Mouse (Mus musculus) limb, embryonic 14.5 days (tissue): ENCODE data around the gene Slc18b1. TPM values are rescaled to one million over a fixed set of nuclear protein-coding genes. Genes with fewer than 3 reads are reported as not detected.
A peak's percentile ranks its signal among the peaks of the same experiment; 100 is the strongest.

Experiments used
- ATAC-seq: fragments of 200-750 bp; cut with Nextera tagmentation; 2 replicates; pipeline ENCODE4 v1.8.0; 2017; ENCODE audit warnings: low read depth, moderate number of reproducible peaks, moderate TSS enrichment; ENCODE audit not compliant: low FRiP score
- DNase-seq: peaks from one replicate; pipeline ENCODE4 v3.0.0-alpha.2; 2015; ENCODE audit warnings: low spot score
- H3K27ac ChIP-seq: fragments of 300-500 bp; sonication (generic); replicated peaks from 2 replicates; pipeline ENCODE4 v1.5.1; 2014; ENCODE audit warnings: low read depth, mild to moderate bottlenecking, low read length, moderate library complexity, mixed read lengths
- H3K27me3 ChIP-seq: fragments of 300-500 bp; sonication (generic); 2 replicates; pipeline ENCODE4 v1.6.1; 2014; ENCODE audit warnings: low read length, mixed read lengths; ENCODE audit not compliant: control insufficient read depth, insufficient read depth
- H3K36me3 ChIP-seq: fragments of 300-500 bp; sonication (generic); 2 replicates; pipeline ENCODE4 v1.6.1; 2014; ENCODE audit warnings: mild to moderate bottlenecking, low read length, moderate library complexity, mixed read lengths; ENCODE audit not compliant: control insufficient read depth, insufficient read depth
- H3K4me1 ChIP-seq: fragments of 300-500 bp; sonication (generic); 2 replicates; pipeline ENCODE4 v1.6.1; 2014; ENCODE audit warnings: antibody characterized with exemption, low read length, mixed read lengths; ENCODE audit not compliant: control insufficient read depth, insufficient read depth
- H3K4me2 ChIP-seq: fragments of 300-500 bp; sonication (generic); replicated peaks from 2 replicates; pipeline ENCODE4 v1.6.1; 2014; ENCODE audit warnings: low read depth, mild to moderate bottlenecking, low read length, moderate library complexity; ENCODE audit not compliant: severe bottlenecking
- H3K4me3 ChIP-seq: fragments of 300-500 bp; sonication (generic); replicated peaks from 2 replicates; pipeline ENCODE4 v1.5.1; 2014; ENCODE audit warnings: low read length
- H3K9ac ChIP-seq: fragments of 300-500 bp; sonication (generic); 2 replicates; pipeline ENCODE4 v1.6.1; 2014; ENCODE audit warnings: mild to moderate bottlenecking, low read depth, low read length, moderate library complexity; ENCODE audit not compliant: severe bottlenecking
- H3K9me3 ChIP-seq: fragments of 300-500 bp; sonication (generic); 2 replicates; pipeline ENCODE4 v1.6.1; 2016; ENCODE audit warnings: low read length; ENCODE audit not compliant: control insufficient read depth
- POLR2A ChIP-seq: fragments of 200-500 bp; IDR thresholded peaks from 2 replicates; pipeline ENCODE4 v1.8.0; 2012; ENCODE audit warnings: inconsistent platforms, mild to moderate bottlenecking, moderate library complexity, borderline replicate concordance; ENCODE audit not compliant: insufficient read depth, insufficient read length; ENCODE audit errors: extremely low read depth
- WGBS: fragments of 180-500 bp; shearing (Covaris S2); extraction: QIAGEN DNeasy Blood & Tissue Kit; methylation state at CpG from one replicate; pipeline ENCODE4 v1.1.7; 2014; 5-methylcytosine and 5-hydroxymethylcytosine counted together
- polyA plus RNA-seq, 2 experiments: library from polyadenylated mRNA; depleted of rRNA in 1 of 2; stranded (reverse) in 1 of 2; unstranded in 1 of 2; fragments of >200 nt; fragmentation: Nextera tagmentation in 1 of 2; extraction: Ambion mirVana in 1 of 2; gene quantifications; 2 replicates each; pipeline versions ENCODE4 v1.2.1 to v1.2.3; 2012 to 2014

Slc18b1 gene
- polyA plus RNA-seq, 2 experiments, result 16.1 to 23.8 TPM

- H3K36me3 ChIP-seq, result peaks cover 16% of the 10 kb centered on the region; the same call in 1 of the 2 replicates
- no peak overlapping the region for H3K27ac ChIP-seq
- H3K27me3 ChIP-seq, result no peaks in the 10 kb centered on the region
- H3K9ac ChIP-seq, result no peak overlapping the region
- H3K4me3 ChIP-seq, result no peak overlapping the region
- ATAC-seq, result no peak
- no peak overlapping the region for H3K4me2 ChIP-seq
- WGBS, result 76% methylated on average over 8 of the region's 12 CpGs
- no peaks in the 10 kb centered on the region for H3K9me3 ChIP-seq
- H3K4me1 ChIP-seq, result no peaks in the 10 kb centered on the region
- DNase-seq, result peak; percentile 65
- no peak for TF ChIP-seq POLR2A
Measured at GRCm38 (mm10) chr10:23811635-23812437, 15.1 kb downstream of the Slc18b1 start.

GRCm38 (mm10) chr10:23812438-23812759, 15.6 kb downstream of the Slc18b1 start:
- Histone ChIP-seq H3K27ac (no peak overlapping the region), H3K4me3 (no peak overlapping the region), H3K27me3 (no peaks in the 10 kb centered on the region), H3K9ac (no peak overlapping the region), H3K4me1 (no peaks in the 10 kb centered on the region), H3K9me3 (no peaks in the 10 kb centered on the region), H3K4me2 (no peak overlapping the region), H3K36me3 (peaks cover 13% of the 10 kb centered on the region; the same call in 1 of the 2 replicates)
- ATAC-seq (no peak), DNase-seq (no peak)
- no peak for TF ChIP-seq POLR2A

- Histone ChIP-seq H3K27ac (no peak overlapping the region), H3K9ac (no peak overlapping the region), H3K9me3 (no peaks in the 10 kb centered on the region), H3K27me3 (no peaks in the 10 kb centered on the region), H3K4me1 (no peaks in the 10 kb centered on the region), H3K4me2 (no peak overlapping the region), H3K36me3 (peaks cover 6% of the 10 kb centered on the region; the same call in 1 of the 2 replicates), H3K4me3 (no peak overlapping the region)
- 62% methylated on average over 11 of the region's 11 CpGs for WGBS
- TF ChIP-seq POLR2A, result no peak
- no peak for ATAC-seq
- no peak for DNase-seq
Measured at GRCm38 (mm10) chr10:23812852-23813766, 16.3 kb downstream of the Slc18b1 start.

GRCm38 (mm10) chr10:23815168-23815567, 18.4 kb downstream of the Slc18b1 start:
- no peak overlapping the region for H3K9ac ChIP-seq
- H3K27ac ChIP-seq, result no peak overlapping the region
- H3K36me3 ChIP-seq, result peaks cover 23% of the 10 kb centered on the region
- ATAC-seq, result no peak
- no peak for TF ChIP-seq POLR2A
- H3K4me1 ChIP-seq, result no peaks in the 10 kb centered on the region
- WGBS, result 39% methylated on average over 1 of the region's 1 CpGs
- H3K4me2 ChIP-seq, result no peak overlapping the region
- no peaks in the 10 kb centered on the region for H3K9me3 ChIP-seq
- H3K4me3 ChIP-seq, result no peak overlapping the region
- H3K27me3 ChIP-seq, result no peaks in the 10 kb centered on the region
- DNase-seq, result peak; percentile 84

GRCm38 (mm10) chr10:23816241-23816640, 19.5 kb downstream of the Slc18b1 start:
- DNase-seq (no peak), ATAC-seq (no peak)
- H3K9ac ChIP-seq, result no peak overlapping the region
- H3K36me3 ChIP-seq, result peaks cover 27% of the 10 kb centered on the region
- no peaks in the 10 kb centered on the region for H3K27me3 ChIP-seq
- TF ChIP-seq POLR2A, result no peak
- H3K4me1 ChIP-seq, result no peaks in the 10 kb centered on the region
- H3K4me2 ChIP-seq, result no peak overlapping the region
- no peak overlapping the region for H3K27ac ChIP-seq
- no peaks in the 10 kb centered on the region for H3K9me3 ChIP-seq
- WGBS, result 88% methylated on average over 7 of the region's 7 CpGs
- H3K4me3 ChIP-seq, result no peak overlapping the region
